Mouse (Mus musculus): ENCODE results near the gene Dnajb14. TPM values are rescaled to one million over a fixed set of nuclear protein-coding genes. Genes with fewer than 3 reads are reported as not detected.
"Not testable (repeated sequence)": the region's sequence is repeated elsewhere in the genome, so short reads cannot be mapped to it uniquely, and the experiment has no call there.

Gene Dnajb14
- polyA plus RNA-seq, 1 experiment from 2014 or later, result 9.0 TPM

- not testable (repeated sequence) for H3K4me1 ChIP-seq (replicated peaks; ENCODE audit: control insufficient read depth, insufficient read depth, low read length); ATAC-seq (replicated peaks; ENCODE audit: low FRiP score)
Measured at GRCm38 (mm10) chr3:137914567-137914966, 47.1 kb downstream of the Dnajb14 start.

DNA sequence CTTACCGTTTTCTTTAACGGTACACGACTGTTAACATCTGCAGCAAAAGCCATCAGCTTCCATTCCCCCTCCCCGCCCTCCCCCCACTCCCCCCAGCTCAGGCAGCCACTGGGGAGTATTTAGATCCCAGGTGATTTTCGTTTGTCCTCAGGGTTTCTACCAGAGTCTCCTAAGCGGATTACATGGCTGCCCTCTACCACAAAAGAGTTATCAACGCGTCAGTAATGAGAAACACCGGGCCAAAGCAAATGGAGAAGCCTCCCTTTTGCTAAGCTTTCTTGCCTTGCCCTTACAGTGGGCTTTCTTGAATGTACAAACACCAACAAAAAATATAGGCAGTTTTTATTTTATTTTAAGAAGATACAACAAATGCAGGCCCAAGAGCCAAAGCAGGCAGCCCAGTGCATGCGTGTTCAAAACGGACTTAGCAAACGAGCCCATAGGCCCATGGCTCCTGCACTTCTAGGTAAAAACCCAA is 50.3 kb downstream of the Dnajb14 start:
- peak overlapping the region; percentile 96 for H3K4me3 ChIP-seq (ENCODE audit: low read depth, low read length)
- DNase-seq (ENCODE audit: low spot score), result no peak
- no peaks in the 10 kb centered on the region for H3K27me3 ChIP-seq (replicated peaks; ENCODE audit: control insufficient read depth, insufficient read depth, low read length)
- no peaks in the 10 kb centered on the region for H3K9me3 ChIP-seq (ENCODE audit: control insufficient read depth, low read length)
- peak overlapping the region; percentile 85 for H3K4me2 ChIP-seq
- peak; percentile 52 for ATAC-seq (replicated peaks; ENCODE audit: low FRiP score)
- peaks cover 8% of the 10 kb centered on the region; the same call in 1 of the 2 replicates for H3K36me3 ChIP-seq (ENCODE audit: control insufficient read depth, insufficient read depth, low read length)
- H3K27ac ChIP-seq (ENCODE audit: low read depth, low read length), result peak overlapping the region; percentile 81
- H3K4me1 ChIP-seq (replicated peaks; ENCODE audit: control insufficient read depth, insufficient read depth, low read length), result peaks cover 7% of the 10 kb centered on the region
- peak overlapping the region; percentile 72 for H3K9ac ChIP-seq (ENCODE audit: low read depth, low read length)
- WGBS, result 22% methylated on average over 12 of the region's 12 CpGs

More at GRCm38 (mm10) chr3:137914567-137914966, 47.1 kb downstream of the Dnajb14 start:
- H3K9ac ChIP-seq (ENCODE audit: low read depth, low read length); H3K9me3 ChIP-seq (ENCODE audit: control insufficient read depth, low read length); H3K4me2 ChIP-seq; DNase-seq (ENCODE audit: low spot score); H3K27ac ChIP-seq (ENCODE audit: low read depth, low read length); H3K36me3 ChIP-seq (ENCODE audit: control insufficient read depth, insufficient read depth, low read length); H3K27me3 ChIP-seq (replicated peaks; ENCODE audit: control insufficient read depth, insufficient read depth, low read length); H3K4me3 ChIP-seq (ENCODE audit: low read depth, low read length): not testable (repeated sequence)
- WGBS, result no CpG with 5 or more reads among the region's 1 CpGs

DNA sequence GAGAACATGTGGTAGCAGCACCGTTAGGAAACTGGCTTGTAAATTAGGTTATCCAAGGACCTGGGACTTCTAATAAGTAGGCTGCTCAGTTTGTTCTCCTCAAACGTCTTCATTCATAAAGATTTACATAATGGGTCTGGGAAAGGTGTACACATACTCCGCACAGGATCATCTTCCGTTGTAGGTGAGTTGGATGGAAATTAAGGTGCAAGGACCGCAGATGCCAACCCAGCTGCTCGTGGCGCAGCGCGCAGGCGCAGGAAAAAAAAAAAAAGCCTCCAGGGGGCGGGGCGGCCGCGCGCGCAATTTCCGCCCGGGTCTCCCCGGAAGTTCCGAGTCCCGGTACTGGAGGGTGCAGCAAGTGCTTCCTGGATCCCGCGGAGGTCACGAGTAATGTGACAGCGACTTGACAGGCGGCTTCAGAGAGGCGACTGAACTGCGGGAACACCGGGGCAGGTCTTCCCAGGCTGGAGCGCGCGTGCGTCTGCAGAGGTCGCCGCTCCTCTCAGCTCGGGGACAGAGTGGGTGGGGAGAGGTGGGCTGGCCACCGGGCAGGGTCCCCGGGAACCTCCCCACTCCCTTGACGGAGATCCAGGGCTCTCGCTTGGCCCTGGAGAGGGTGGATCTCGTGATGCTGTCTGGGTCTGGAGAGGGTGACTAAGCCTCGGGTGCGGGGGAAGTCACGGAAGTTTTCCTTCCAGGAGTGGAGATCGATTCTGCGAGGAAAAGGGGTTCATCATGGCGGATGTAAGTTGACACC is 50.9 kb downstream of the Dnajb14 start, which contains the start of gene Lamtor3:
Gene Lamtor3, plus strand, starts transcription at position 335 of the 760 bp plus-strand sequence.
- ATAC-seq (replicated peaks; ENCODE audit: low FRiP score) (peak; percentile 91), DNase-seq (ENCODE audit: low spot score) (peak; percentile 94)
- Histone ChIP-seq H3K4me1 (replicated peaks; ENCODE audit: control insufficient read depth, insufficient read depth, low read length) (peaks cover 7% of the 10 kb centered on the region), H3K27me3 (replicated peaks; ENCODE audit: control insufficient read depth, insufficient read depth, low read length) (no peaks in the 10 kb centered on the region), H3K4me3 (ENCODE audit: low read depth, low read length) (peak within 1 kb of the TSS; percentile 96), H3K4me2 (peak within 1 kb of the TSS; percentile 92), H3K9me3 (ENCODE audit: control insufficient read depth, low read length) (no peaks in the 10 kb centered on the region), H3K36me3 (ENCODE audit: control insufficient read depth, insufficient read depth, low read length) (peaks cover 8% of the 10 kb centered on the region; the same call in 1 of the 2 replicates), H3K27ac (ENCODE audit: low read depth, low read length) (peak within 1 kb of the TSS; percentile 82), H3K9ac (ENCODE audit: low read depth, low read length) (peak within 1 kb of the TSS; percentile 87)
- WGBS, result under 1% methylated on average over 47 of the region's 47 CpGs

DNA sequence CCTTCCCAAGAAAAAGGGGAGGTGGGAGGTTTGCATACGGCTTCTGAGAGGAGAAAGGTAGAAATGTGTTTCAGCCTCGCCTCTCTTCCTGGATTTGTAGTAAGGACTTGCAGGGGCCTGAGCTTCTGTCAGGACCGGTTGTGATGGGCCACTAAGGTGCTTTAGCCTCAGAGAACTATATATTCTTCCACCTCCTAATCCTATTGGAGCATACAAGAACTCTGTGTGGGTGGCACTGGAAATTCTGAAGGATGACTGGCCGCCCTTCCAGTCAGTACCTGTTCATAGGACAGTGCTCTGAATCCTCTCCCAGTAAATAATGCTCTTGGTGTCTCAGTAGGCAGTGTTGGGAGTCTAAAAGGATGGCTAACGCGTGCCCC is 51.4 kb downstream of the Dnajb14 start:
- DNase-seq (ENCODE audit: low spot score), result no peak
- peaks cover 7% of the 10 kb centered on the region for H3K4me1 ChIP-seq (replicated peaks; ENCODE audit: control insufficient read depth, insufficient read depth, low read length)
- H3K4me2 ChIP-seq, result peak overlapping the region; percentile 92
- peak overlapping the region; percentile 96 for H3K4me3 ChIP-seq (ENCODE audit: low read depth, low read length)
- H3K36me3 ChIP-seq (ENCODE audit: control insufficient read depth, insufficient read depth, low read length), result peaks cover 10% of the 10 kb centered on the region; the same call in 1 of the 2 replicates
- H3K27me3 ChIP-seq (replicated peaks; ENCODE audit: control insufficient read depth, insufficient read depth, low read length), result no peaks in the 10 kb centered on the region
- peak; percentile 28 for ATAC-seq (replicated peaks; ENCODE audit: low FRiP score)
- H3K9ac ChIP-seq (ENCODE audit: low read depth, low read length), result peak overlapping the region; percentile 87
- 12% methylated on average over 6 of the region's 6 CpGs for WGBS
- H3K9me3 ChIP-seq (ENCODE audit: control insufficient read depth, low read length), result no peaks in the 10 kb centered on the region
- peak overlapping the region; percentile 82 for H3K27ac ChIP-seq (ENCODE audit: low read depth, low read length)

GRCm38 (mm10) chr3:137919398-137919797 is 51.9 kb downstream of the Dnajb14 start:
- 89% methylated on average over 7 of the region's 7 CpGs for WGBS
- Histone ChIP-seq H3K4me2 (peak overlapping the region; percentile 92), H3K9ac (ENCODE audit: low read depth, low read length) (peak overlapping the region; percentile 87), H3K36me3 (ENCODE audit: control insufficient read depth, insufficient read depth, low read length) (peaks cover 10% of the 10 kb centered on the region), H3K9me3 (ENCODE audit: control insufficient read depth, low read length) (no peaks in the 10 kb centered on the region), H3K27me3 (replicated peaks; ENCODE audit: control insufficient read depth, insufficient read depth, low read length) (no peaks in the 10 kb centered on the region), H3K4me3 (ENCODE audit: low read depth, low read length) (peak overlapping the region; percentile 96), H3K27ac (ENCODE audit: low read depth, low read length) (no peak overlapping the region), H3K4me1 (replicated peaks; ENCODE audit: control insufficient read depth, insufficient read depth, low read length) (peaks cover 7% of the 10 kb centered on the region)
- no peak for ATAC-seq (replicated peaks; ENCODE audit: low FRiP score)
- DNase-seq (ENCODE audit: low spot score), result no peak

GRCm38 (mm10) chr3:137920594-137920993 is 53.1 kb downstream of the Dnajb14 start:
- no peak for DNase-seq (ENCODE audit: low spot score)
- H3K9me3 ChIP-seq (ENCODE audit: control insufficient read depth, low read length), result no peaks in the 10 kb centered on the region
- no peak overlapping the region for H3K4me2 ChIP-seq
- no peak for ATAC-seq (replicated peaks; ENCODE audit: low FRiP score)
- peaks cover 15% of the 10 kb centered on the region for H3K36me3 ChIP-seq (ENCODE audit: control insufficient read depth, insufficient read depth, low read length)
- no peak overlapping the region for H3K27ac ChIP-seq (ENCODE audit: low read depth, low read length)
- no peak overlapping the region for H3K9ac ChIP-seq (ENCODE audit: low read depth, low read length)
- peaks cover 7% of the 10 kb centered on the region for H3K4me1 ChIP-seq (replicated peaks; ENCODE audit: control insufficient read depth, insufficient read depth, low read length)
- H3K4me3 ChIP-seq (ENCODE audit: low read depth, low read length), result no peak overlapping the region
- 87% methylated on average over 4 of the region's 4 CpGs for WGBS
- no peaks in the 10 kb centered on the region for H3K27me3 ChIP-seq (replicated peaks; ENCODE audit: control insufficient read depth, insufficient read depth, low read length)

DNA sequence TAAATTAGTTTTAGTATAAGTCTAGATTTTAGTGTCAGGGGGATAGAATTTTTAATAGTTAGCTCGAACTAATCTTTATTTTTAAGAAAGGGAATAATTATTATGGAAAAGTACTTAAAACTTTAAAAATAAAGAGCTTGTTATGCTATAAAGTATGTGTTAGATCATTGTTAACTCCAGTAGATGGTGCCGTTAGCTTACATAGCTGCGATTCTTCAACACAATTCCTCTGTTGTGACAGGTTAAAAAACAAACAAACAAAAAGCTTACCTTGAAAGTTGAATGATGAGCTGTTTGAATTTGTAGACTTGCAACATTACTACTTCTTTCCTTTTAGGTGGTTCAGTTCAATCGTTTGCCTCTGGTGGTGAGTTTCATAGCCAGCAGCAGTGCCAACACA is 59.5 kb downstream of the Dnajb14 start:
- peaks cover 20% of the 10 kb centered on the region for H3K36me3 ChIP-seq (ENCODE audit: control insufficient read depth, insufficient read depth, low read length)

GRCm38 (mm10) chr3:137929940-137930339 is 62.5 kb downstream of the Dnajb14 start:
- no peak overlapping the region for H3K9ac ChIP-seq (ENCODE audit: low read depth, low read length)
- no peak overlapping the region for H3K27ac ChIP-seq (ENCODE audit: low read depth, low read length)
- H3K36me3 ChIP-seq (ENCODE audit: control insufficient read depth, insufficient read depth, low read length), result peaks cover 26% of the 10 kb centered on the region; the same call in 1 of the 2 replicates
- H3K9me3 ChIP-seq (ENCODE audit: control insufficient read depth, low read length), result no peaks in the 10 kb centered on the region
- DNase-seq (ENCODE audit: low spot score) (no peak), ATAC-seq (replicated peaks; ENCODE audit: low FRiP score) (no peak)
- H3K4me3 ChIP-seq (ENCODE audit: low read depth, low read length), result no peak overlapping the region
- 84% methylated on average over 3 of the region's 3 CpGs for WGBS
- H3K4me1 ChIP-seq (replicated peaks; ENCODE audit: control insufficient read depth, insufficient read depth, low read length), result no peaks in the 10 kb centered on the region
- no peaks in the 10 kb centered on the region for H3K27me3 ChIP-seq (replicated peaks; ENCODE audit: control insufficient read depth, insufficient read depth, low read length)
- no peak overlapping the region for H3K4me2 ChIP-seq

More for the DNA sequence above, 59.5 kb downstream of the Dnajb14 start:
- Histone ChIP-seq H3K27ac (ENCODE audit: low read depth, low read length) (no peak overlapping the region), H3K4me1 (replicated peaks; ENCODE audit: control insufficient read depth, insufficient read depth, low read length) (no peaks in the 10 kb centered on the region), H3K27me3 (replicated peaks; ENCODE audit: control insufficient read depth, insufficient read depth, low read length) (no peaks in the 10 kb centered on the region), H3K9me3 (ENCODE audit: control insufficient read depth, low read length) (no peaks in the 10 kb centered on the region), H3K4me3 (ENCODE audit: low read depth, low read length) (no peak overlapping the region), H3K9ac (ENCODE audit: low read depth, low read length) (no peak overlapping the region), H3K4me2 (no peak overlapping the region)
- WGBS, result 85% methylated on average over 4 of the region's 4 CpGs
- ATAC-seq (replicated peaks; ENCODE audit: low FRiP score) (no peak), DNase-seq (ENCODE audit: low spot score) (no peak)

Measured in liver, embryonic 11.5 days (tissue).